Mouse (Mus musculus): ENCODE measurements around the gene Ehd4.
A peak's percentile ranks its signal among the peaks of the same experiment; 100 is the strongest.

Gene Ehd4

GRCm38 (mm10) chr2:120068555-120069465 is 85.6 kb downstream of the Ehd4 start:
- peak; percentile 28 for DNase-seq

DNA sequence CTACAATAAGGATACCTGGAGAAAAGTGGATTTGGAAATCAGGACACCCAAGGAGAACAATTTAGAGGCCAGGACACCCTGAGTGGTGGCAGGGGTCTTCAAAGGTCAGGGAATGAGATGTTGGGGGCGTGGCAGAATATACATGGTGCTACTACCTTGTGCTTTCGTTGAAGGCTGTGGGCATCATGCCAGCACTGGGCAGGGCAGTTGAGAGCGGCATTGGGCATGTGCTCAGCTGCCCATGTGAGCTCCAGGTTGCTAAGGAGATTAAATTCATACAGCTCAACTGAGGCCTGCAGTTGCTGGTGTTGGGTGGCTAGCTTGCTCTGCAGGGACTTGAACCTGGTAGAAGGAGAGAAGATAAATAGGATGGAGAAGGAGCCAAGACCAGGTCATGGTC is 88.2 kb downstream of the Ehd4 start:
- no peak for DNase-seq

DNA sequence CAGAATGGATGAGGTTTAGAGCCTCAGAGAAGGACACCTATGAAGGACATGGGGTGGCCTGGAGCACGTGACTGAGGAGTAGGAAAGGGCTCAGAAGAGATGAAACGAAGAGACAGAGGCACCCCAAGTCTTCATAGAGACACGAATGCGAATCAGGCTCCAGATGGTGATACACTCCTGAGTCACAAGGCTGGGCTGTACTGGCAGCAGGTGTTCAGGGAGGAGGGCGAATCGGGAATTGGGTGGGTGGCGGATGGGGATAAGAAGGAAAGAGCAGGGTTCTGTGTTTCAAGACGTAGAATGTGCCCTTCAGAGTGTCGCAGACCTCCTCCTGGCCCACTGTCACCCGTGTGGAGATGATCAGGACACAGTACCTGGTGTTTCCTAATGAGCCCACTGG is 89.2 kb downstream of the Ehd4 start:
- DNase-seq: no peak

- DNase-seq: no peak
These were observed 89.8 kb downstream of the Ehd4 start for GRCm38 (mm10) chr2:120064639-120065038.

DNA sequence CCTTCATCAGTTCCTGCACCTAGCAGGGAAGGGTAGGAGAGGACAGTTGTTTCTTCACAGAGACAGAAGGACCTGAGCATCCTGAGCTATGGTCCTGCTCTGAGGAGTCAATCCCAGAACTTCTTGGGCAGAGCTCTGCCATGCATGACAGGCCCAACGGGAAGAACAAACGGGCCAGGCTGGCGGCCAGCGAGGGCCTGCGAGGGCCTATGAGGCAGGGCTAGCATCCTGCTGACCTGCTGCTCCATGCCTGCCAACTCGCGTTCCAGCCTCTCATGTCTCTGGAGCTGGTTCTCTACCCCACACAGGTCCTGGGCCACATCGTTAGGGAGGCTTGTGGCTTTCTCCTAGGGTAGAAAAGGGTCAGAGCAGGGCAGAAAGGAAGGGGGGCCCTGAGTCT is 92.2 kb downstream of the Ehd4 start:
- DNase-seq: no peak

DNA sequence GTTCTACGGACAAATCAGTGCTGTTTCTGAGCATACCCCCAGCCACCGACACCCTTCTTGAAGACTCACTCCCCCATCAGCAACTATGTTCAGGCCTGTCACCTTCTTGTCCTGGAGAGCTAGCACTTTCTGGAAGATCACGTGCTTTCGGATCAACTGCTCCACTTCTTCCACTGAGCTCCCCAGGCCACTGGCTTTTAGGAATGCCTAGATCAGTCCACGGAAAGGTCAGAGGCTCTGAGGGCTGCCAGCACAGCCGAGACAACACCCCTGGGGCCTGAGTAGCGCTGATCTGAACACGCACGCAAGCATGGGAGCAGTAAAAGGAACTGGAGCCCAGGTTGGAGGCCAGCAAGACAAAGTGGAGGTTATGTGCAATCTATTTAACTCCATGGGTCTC is 93.8 kb downstream of the Ehd4 start:
- no peak for DNase-seq

DNA sequence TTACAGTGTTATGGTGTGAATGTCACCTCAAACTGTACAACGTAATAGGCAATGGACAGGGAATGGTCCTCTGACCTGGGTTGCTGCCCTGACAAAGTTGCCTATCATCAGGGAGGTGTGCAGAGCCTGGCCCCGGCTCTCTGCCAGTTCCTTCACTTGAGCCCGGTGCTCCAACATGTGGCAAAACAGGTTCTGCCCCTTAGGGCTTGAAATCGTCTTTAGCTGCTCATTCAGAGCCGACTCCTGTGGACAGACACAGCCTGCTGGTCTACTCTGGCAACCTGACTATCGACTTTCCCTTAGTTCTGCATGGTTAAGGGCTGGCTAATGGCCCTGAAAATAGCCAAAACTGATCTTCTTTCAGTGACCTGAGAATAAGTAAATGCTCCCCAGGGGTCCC is 94.2 kb downstream of the Ehd4 start:
- no peak for DNase-seq

DNA sequence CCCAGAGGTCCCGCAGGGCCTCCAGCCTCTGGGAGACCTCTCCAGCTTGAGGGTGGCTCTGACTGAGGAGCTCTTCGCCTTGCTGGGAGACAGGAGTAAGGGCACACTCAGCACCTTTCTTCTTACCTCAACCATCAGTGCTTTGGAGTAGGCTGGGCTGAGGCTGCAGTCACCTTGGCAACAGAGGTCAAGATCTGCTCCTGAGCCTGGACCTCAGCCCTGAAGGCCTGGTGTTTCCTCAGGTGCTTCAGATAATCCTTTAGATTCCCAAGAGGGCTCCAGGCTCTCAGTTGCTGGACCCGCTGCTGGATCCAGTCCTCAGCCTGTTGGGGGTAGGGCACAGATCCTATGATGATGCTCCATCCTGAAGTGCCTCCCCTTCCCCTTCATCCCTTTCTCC is 94.9 kb downstream of the Ehd4 start:
- no peak for DNase-seq

DNA sequence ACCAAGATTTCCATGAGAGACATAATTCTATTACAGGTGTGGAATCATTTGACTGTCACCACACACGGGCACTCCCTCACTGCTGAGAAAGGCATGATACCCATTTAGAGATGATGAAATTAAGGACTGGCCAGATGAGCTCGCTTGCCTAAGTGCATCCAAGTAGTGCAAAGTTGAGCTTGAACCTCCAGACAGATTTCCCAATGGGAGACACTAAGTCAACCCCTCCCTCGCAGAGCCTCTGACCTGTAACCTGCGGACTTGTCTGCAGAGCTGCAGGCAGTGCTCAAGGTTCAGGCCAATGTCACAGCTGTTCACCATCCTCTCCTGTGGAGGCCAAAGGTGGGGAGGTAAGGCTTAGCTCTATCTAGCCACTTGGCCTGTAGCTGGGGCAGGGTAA is 95.6 kb downstream of the Ehd4 start:
- DNase-seq: no peak

DNA sequence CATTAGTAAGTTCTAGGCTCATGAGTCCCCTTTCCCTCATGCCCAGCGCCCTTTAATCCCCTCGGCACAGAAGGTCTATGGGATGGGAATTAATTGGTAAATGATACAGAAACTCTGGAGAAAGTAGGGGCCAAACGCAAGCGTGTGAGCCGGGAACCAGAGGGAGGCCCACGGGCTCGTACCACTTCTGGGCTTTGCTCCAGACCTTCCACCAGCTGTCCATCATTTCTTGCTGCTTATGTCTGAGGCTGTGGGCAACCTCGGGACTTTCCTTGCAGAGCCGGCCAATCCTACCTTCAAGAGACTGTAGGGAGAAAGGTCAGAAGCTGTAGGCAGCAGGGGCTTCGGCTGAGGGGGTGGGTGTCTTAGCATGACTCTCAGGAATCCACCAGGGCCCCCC is 98.5 kb downstream of the Ehd4 start:
- DNase-seq: no peak

DNA sequence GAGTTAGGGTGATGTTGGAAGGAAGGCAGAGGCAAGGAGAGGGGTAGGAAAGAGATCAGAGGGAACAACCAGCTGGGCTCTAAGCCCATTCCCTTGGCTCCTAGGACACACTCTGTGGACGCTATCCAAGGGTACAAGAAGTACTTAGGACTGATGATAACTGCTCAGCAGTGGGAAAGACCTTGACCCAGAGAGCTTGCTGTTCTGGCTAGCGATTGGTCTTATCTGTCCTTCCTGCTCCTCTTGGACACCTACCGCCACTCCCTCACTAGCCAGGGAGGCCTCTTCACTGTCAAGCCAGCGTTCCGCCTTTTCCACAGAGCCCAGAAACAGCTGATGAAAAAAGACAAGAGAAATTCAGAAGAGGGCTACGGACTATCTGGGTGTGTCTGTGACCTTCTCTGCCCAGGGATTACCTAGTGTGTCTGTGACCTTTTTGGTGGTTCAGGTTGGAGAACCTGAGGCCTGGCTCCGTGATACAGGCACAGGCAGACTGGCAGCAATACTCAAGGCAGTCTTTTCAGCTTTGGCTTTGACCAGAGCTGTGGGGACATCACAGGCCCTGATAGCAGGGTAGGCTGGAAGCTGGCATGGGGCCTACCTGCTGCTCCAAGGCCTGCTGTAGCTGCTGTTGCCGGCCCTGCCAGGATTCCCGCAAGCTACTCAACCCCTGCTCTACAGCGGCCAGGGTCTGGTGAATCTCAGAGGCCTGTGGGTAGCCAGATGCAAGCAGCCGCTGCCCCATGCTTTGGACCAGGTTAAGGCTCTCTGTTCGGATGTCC is 99.4 kb downstream of the Ehd4 start:
- DNase-seq: no peak

GRCm38 (mm10) chr2:120051405-120051804 is 103.0 kb downstream of the Ehd4 start:
- no peak for DNase-seq

DNA sequence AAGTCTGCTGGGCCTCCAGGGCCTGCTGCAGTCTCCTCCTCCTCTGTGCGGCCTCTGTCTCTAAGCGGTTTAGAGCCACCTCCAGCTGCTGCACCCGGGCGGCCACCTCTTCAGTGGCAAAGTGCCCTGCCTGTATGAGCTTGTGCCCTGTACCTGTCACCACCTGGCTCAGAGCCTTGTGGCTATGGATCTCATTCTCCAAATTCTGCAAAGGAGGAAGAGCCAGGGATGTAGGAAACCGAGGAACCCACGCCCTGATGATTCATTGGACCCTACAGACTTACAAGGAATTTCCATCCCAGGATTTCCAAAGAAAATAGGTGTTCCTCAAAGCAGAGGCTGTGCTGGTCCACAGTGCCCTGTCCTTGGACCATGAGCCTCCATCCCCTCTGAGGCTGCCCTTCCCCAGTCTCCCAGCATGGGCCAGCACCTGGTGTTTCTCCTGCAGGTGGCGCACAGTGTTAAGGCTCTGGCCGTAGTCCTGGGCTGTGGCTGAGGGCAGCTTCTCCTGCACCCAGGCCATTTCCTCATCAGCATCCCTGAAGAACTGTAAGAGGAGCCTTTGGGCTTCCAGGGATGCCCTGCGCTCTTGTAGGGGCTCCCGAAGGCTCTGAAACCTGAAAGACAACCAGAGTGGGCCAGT is 104.7 kb downstream of the Ehd4 start:
- peak; percentile 44 for DNase-seq

GRCm38 (mm10) chr2:120048173-120048572 is 106.2 kb downstream of the Ehd4 start:
- no peak for DNase-seq

- DNase-seq: no peak
These were observed 107.7 kb downstream of the Ehd4 start for GRCm38 (mm10) chr2:120046486-120047310.

GRCm38 (mm10) chr2:120044676-120045075 is 109.7 kb downstream of the Ehd4 start:
- no peak for DNase-seq

DNA sequence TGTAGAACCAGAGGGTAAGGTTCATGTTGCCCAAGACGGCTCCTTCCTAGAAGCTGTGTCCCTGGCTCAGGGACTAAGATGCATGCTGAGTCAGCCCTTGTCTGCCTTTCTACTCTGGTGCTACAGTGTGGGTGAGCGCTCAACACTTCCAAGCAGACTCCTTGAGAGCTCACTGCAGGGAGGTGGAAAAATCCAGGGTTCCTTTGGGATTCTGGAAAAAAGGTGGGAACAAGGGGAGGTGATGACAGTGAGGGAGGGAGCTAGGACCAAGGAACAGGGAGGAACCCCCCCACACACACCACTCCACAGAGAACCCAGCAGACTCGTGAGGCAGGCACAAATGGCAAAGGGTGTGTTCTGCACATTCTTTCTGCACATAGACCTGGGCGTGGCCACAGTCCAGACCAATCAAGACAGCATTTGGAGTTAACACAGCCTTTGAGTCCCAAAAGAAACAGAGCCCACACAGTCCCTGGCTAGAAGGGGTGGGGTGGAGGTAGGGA is 110.3 kb downstream of the Ehd4 start:
- DNase-seq: peak; percentile 26

- no peak for DNase-seq
These were observed 113.4 kb downstream of the Ehd4 start for GRCm38 (mm10) chr2:120040991-120041390.
